Mouse (Mus musculus): ENCODE results near the gene Cbarp.

Gene Cbarp

DNA sequence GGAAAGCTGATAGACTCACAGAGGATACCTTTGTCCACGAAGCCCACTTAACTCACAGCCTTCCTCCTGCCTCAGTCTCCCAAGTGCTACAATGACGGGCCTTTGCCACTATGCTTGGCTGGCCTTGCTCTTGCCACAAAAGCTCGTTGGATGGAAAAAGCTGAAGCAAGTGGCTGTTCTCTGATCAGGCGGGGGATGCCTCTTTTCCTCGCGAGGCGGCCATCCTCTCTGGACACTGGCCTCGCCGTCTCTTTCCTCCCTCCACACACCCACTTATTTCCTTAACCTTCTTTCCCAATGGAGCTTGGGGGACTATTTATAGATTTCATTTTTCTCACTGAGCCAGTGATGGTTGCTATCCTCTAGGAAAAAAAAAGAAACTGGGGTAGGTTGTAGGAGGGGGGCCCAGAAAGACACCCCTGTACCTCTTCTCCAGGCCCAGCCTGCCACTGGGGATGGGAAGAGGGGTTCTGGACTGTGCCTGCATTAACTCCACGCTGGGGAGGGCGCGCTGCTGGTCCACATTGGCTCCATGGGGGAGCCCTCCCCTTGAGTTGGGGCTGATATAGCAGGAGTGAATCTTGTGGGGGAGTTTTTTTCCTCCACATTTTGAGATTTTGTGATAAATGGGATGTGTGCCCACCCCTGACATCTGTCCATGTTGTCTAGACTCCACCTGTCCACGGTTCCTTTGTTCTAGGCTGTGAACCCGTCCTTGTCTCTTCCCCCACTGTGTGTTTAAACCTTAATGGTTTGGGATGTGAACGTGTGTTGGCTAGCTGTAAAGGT lies 16.7 kb upstream of the Cbarp start:
- no peak for DNase-seq (ENCODE audit: extremely low read depth, low read depth)

DNA sequence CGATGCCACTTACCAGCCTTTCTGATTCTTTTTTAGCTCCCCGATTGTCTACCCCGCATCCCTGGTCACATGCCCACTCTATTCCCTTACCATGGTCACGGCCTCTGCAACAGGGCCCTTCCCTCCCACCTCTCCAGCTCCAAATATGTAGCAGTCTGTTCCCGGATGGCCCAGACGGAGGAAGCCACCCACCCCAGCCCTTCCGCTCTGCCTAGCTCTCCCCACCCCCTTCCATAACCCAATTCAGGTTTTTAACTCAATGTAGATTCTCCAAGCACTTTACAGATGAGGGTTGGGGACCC lies 16.1 kb upstream of the Cbarp start:
- DNase-seq (ENCODE audit: extremely low read depth, low read depth): no peak

DNA sequence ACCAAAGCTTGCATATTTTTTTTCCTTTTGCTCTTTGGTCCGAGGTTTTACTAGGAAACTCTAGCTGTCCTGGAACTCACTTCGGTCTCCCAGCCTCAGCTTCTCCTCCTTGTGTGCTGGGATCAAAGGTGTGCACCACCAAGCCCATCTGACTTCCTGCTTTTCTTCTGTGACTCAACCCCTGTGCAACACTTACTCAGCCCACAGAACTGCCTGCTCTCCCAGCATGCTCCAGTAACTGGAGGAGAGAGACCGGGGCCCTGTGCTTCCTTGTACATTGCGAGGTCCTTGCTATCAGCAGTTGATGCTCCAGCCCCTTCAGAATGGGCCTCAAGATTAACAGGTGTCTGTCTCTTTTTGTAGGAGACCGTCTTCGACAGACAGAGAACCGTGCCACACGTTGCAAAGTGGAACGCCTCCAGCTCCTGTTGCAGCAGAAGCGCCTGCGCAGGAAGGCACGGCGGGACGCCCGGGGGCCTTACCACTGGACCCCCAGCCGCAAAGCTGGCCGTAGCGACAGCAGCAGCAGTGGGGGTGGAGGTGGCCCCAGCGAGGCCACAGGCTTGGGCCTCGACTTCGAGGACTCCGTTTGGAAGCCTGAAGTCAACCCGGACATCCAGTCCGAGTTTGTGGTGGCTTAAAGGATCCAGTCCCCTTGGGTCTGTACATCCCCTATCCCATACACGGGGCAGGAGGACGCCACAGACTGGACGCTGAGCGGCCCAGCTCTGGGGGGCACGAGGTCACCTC lies 15.5 kb upstream of the Cbarp start:
- DNase-seq (ENCODE audit: extremely low read depth, low read depth): no peak

DNA sequence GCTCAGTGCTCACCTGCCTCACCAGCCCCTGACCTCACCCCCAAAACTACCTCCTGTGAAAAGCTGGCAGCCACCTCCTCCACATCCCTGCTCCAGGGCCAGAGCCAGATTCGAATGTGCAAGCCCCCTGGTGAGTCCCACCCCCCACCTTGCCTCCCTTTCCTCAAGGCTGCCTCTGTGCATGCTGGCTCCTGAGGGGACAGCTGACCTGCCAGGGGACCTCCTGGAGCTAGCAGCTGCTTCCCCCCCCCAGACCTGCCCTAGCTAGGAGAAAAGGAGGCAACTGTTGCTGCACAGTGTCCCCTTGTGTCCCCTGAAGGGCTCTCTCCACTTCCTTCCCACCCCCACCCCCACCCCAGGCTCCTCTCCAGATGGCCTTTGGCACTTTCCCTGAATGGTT lies 14.6 kb upstream of the Cbarp start:
- no peak for DNase-seq (ENCODE audit: extremely low read depth, low read depth)

- no peak for DNase-seq (ENCODE audit: extremely low read depth, low read depth)
Observed at GRCm38 (mm10) chr10:80154384-80154783, 13.7 kb upstream of the Cbarp start.

GRCm38 (mm10) chr10:80153713-80154112 lies 13.1 kb upstream of the Cbarp start:
- DNase-seq (ENCODE audit: extremely low read depth, low read depth): no peak

DNA sequence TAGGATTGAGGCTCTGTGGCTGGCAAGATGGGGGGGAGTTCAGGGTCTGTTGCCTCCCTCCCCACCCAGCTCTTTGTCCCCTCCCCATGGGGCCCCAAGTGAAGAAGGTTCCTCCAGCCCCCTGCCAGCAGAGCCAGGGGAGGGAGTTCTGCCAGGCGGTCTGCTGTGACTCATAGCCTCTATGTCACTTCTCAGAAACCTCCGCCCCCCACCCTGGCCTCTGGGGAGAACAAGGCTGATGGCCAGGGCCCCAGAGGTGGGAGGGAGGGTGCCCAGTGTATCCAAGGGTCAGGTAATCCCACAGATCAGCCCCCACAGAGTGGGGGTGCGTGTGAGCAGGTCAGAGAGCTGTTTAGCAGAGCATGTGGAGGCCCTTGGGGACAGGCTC lies 12.2 kb upstream of the Cbarp start:
- DNase-seq (ENCODE audit: extremely low read depth, low read depth): no peak

DNA sequence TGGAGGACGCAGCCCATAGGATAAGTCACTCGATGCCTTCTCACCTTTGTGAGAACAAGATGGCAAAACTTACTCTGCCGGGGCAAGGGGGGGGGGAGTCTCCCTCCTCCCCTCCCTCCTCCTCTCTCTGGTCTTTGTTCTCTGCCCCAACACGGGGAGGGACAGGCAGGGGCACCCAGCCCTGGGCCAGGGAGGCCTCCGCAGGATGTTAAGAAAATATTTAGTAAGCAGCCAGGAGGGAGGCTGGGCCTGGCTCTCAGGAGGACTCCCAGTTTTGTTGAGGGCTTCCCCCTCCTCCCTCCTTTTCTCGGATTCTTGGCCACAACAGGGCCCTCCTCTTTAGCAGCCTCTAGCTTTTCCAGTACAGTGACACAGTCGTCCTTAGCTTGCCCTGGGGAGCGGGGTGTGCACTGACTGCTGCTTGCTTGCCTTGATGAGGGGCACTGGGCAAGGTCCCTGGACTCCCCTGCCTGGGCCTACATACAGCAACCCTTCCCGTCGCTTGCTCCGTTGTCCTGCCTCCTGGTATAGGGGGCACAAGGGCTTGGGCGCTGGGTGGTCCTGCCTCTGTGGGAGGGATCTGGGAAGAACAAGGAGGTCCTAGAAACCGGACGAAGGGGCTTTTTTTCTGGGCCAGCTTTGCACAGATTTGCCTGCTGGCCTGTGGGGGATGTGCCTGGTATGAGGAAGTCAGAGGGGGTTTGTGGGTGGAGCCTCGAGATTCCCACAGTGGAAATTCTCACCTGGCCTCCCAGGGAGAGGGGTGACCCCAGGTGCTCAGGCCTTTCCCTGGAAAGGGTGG lies 11.6 kb upstream of the Cbarp start:
- DNase-seq (ENCODE audit: extremely low read depth, low read depth): no peak

- DNase-seq (ENCODE audit: extremely low read depth, low read depth): no peak
Observed at GRCm38 (mm10) chr10:80151211-80152034, 10.8 kb upstream of the Cbarp start.

DNA sequence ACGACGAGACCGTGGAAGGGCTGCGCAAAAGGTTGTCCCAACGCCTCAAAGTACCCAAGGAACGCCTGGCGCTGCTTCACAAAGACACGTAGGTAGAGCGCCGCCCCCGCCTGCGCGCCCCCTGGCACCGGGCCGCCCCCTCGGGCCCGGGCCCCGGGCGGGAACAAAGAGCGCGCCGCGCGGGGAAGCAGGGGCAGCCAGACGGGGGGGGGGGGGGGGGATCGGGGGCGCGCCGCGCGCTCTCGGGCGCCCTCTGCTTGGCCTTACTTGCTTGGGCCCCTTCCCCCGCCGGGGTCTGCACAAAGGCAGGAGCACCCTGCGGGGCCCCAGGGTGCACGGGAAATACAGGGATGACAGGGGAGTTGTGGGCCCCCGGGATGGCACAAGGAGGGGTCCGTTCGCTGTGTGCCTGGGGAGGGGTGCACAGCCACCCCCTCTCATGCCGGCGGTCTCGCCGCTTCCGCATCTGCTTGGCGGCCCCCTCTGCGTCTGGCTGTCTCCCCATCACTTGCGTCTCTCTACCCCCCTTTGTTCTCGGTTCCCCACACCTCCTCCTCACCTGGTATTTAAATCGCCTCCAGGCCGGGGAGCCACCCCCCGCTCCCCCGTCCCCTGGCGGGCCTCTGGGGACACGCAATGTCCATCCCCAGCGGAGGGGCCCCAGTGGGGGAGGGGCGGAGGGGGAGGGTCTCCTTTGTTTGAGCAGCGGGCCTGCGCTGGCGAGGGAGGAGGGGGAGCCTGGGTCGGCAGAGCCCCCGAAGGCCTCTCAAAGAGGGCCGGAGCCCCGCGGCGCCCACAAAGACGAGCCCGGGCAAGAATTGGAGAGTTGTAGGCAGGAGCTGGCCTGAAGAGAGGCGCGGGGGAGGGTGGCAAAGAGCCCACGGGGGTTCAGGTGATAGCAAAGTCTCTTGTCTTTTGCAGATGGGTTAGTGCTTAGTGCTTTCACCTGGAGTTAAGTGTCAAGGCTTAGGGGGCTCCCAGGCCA lies 9.9 kb upstream of the Cbarp start:
- no peak for DNase-seq (ENCODE audit: extremely low read depth, low read depth)

- peak; percentile 91 for DNase-seq (ENCODE audit: extremely low read depth, low read depth)
Observed at GRCm38 (mm10) chr10:80149291-80150225, 8.9 kb upstream of the Cbarp start.

- DNase-seq (ENCODE audit: extremely low read depth, low read depth): peak; percentile 77
Observed at GRCm38 (mm10) chr10:80148610-80149290, 8.1 kb upstream of the Cbarp start.

- no peak for DNase-seq (ENCODE audit: extremely low read depth, low read depth)
Observed at GRCm38 (mm10) chr10:80147719-80148601, 7.3 kb upstream of the Cbarp start, which contains the start of gene Midn. TSS of gene Midn (plus strand) at chr10:80148272.

DNA sequence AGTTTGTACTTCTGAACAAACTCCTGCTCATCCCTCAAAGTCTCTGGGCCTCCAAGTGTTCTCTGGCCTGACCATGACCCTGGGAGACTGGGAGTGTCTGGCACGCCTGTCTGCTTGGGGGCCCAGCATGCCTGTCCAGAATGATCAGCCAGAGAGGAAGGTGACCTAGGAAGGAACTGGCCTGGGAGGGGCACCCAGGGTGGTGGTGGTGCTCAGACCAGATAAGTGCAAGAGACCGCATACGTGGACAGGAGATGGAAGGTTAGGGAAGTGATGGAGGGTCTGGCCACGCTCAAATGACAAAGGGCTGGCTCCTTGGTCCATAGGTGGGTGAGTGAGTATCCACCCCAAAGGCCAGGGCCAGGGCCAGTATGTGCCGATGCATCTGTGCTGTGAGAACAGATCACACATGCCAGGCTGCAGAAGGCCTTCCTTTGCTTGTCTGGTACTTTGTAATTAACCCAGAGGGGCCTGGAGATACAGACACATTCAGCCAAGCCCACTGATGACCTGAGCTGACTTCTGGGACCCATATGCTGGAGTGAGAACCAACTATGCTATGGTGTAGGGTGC lies 6.6 kb upstream of the Cbarp start:
- DNase-seq (ENCODE audit: extremely low read depth, low read depth): no peak

DNA sequence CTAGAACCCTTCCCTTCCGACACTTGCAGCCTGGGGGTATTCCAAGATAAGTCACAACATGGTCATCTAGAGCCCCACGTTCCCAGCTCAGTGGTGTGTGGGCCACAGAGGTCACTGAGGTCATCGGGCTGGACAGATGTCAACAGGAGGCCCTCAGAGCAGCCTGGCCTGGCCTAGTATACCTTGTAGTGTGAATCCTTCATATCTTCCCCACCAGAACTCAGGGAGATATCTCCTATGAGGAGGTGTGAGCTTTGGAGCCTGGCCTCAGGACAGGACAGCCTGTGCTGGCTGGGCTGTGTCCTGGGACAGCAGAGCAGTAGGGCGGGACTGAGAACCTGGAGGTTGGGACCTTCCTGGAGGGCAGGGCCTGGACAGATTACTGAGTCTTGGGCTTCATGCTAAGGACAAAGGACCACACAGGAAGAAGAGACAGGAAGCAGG lies 6.0 kb upstream of the Cbarp start:
- DNase-seq (ENCODE audit: extremely low read depth, low read depth): no peak

DNA sequence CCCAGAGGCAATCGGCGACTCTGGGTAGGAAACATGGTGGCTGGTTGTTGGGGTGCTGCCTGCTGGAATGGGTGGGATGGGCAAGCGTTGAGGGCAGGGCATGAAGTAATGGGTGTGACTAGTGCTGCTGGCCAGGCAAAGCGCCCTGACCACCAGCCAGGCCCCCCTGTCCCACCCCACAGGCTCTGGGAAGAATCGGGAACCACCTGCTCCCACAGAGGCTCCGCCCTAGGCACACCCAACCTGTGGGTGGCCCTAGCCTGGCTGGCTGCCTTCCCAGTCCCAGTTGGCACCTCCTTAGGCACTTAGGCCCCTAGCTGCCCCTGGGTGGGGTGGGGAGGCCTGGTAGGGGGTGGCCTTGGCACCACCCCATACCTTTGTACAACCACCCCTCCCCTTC lies 5.3 kb upstream of the Cbarp start:
- DNase-seq (ENCODE audit: extremely low read depth, low read depth): no peak
